Comparison of ENCODE assay signal across 8 mouse cellular contexts in genomic region chr7:15975904-15976303, GRCm38 (mm10). TPM values are rescaled to one million over a fixed set of nuclear protein-coding genes. Genes with fewer than 3 reads are reported as not detected.
DNase-seq lines count a peak whose midpoint lies in the region; ATAC-seq and TF ChIP-seq lines count a peak whose summit lies in the region.

No protein-coding gene starts in this region.

- no peak overlapping the region for H3K9ac ChIP-seq in heart, adult 2 months (ENCODE audit: low read depth, low read length)
- H3K9ac ChIP-seq in heart, embryonic 11.5 days (ENCODE audit: low read depth, low read length) = no peak overlapping the region
- no peak overlapping the region for H3K9ac ChIP-seq in limb, embryonic 11.5 days (ENCODE audit: low read length)

- peak; percentile 80 for TF ChIP-seq EP300 in heart, adult 2 months (IDR thresholded peaks at IDR 0.05; ENCODE audit: insufficient read depth, low read depth, low read length)

- intact Hi-C loops in heart, adult 2 months (cut with DNase I) = no loop called here

- no peaks in the 10 kb centered on the region for H3K79me2 ChIP-seq in heart, adult 2 months (replicated peaks; ENCODE audit: control insufficient read depth, insufficient read depth, low read length)

- POLR2A ChIA-PET in Patski (lab: Charles Lee) = interaction anchor here (1.1 kb wide), 1 partner anchor 71 kb away, joined by 4 read pairs; no protein-coding TSS in a partner anchor

- WGBS in heart, adult 2 months = 69% methylated on average over 4 of the region's 4 CpGs
- 75% methylated on average over 4 of the region's 4 CpGs for WGBS in heart, embryonic 11.5 days (ENCODE audit: insufficient replicate concordance)
- WGBS in limb, embryonic 11.5 days = 78% methylated on average over 4 of the region's 4 CpGs

- ATAC-seq in heart, embryonic 11.5 days (replicated peaks; ENCODE audit: insufficient number of reproducible peaks, low FRiP score, low TSS enrichment) = no peak
- ATAC-seq in Patski = peak; percentile 67
- ATAC-seq in limb, embryonic 11.5 days (ENCODE audit: insufficient number of reproducible peaks, low FRiP score, low TSS enrichment, low read depth) = no peak

- no peaks in the 10 kb centered on the region for H3K36me3 ChIP-seq in heart, adult 2 months (ENCODE audit: control insufficient read depth, insufficient read depth, low read length)
- peaks cover 40% of the 10 kb centered on the region for H3K36me3 ChIP-seq in heart, embryonic 11.5 days (ENCODE audit: control insufficient read depth, insufficient read depth, low read length)
- H3K36me3 ChIP-seq in limb, embryonic 11.5 days (ENCODE audit: control insufficient read depth, insufficient read depth, low read length) = peaks cover 29% of the 10 kb centered on the region

- no peak for TF ChIP-seq CTCF in heart, adult 2 months (IDR thresholded peaks at IDR 0.05)
- peak; percentile 91 for TF ChIP-seq CTCF in Patski (IDR thresholded peaks at IDR 0.05)

- DNase-seq in heart, adult 2 months = peak; percentile 63 to 70
- peak; percentile 39 for DNase-seq in A20 (ENCODE audit: low read depth, low spot score)
- no peak for DNase-seq in Patski (ENCODE audit: low read depth, low spot score)
- DNase-seq in embryo, embryonic 11 days = peak; percentile 48
- peak; percentile 35 for DNase-seq in limb, embryonic 11.5 days (ENCODE audit: low spot score)
- peak; percentile 58 for DNase-seq in skeletal muscle tissue, adult 2 months (ENCODE audit: low read depth, low spot score)
- DNase-seq in urinary bladder, adult 18-20 months (ENCODE audit: low spot score in 2 of 2) = no peak

- CTCF ChIA-PET in Patski (lab: Charles Lee) = interaction anchor here (1.5 to 5.4 kb wide), 11 partner anchors 9 to 91 kb away, joined by 3 to 36 read pairs (median 5); no protein-coding TSS in a partner anchor

- TF ChIP-seq POLR2A in heart, adult 2 months (IDR thresholded peaks at IDR 0.05; ENCODE audit: insufficient read depth, low read depth, low read length) = no peak

- H3K27me3 ChIP-seq in heart, adult 2 months (ENCODE audit: control insufficient read depth, insufficient read depth, low read length) = no peaks in the 10 kb centered on the region
- H3K27me3 ChIP-seq in heart, embryonic 11.5 days (ENCODE audit: control insufficient read depth, insufficient read depth, low read length) = no peaks in the 10 kb centered on the region
- no peaks in the 10 kb centered on the region for H3K27me3 ChIP-seq in Patski
- no peaks in the 10 kb centered on the region for H3K27me3 ChIP-seq in limb, embryonic 11.5 days (ENCODE audit: control insufficient read depth, insufficient read depth, low read length)

- no peak overlapping the region for H3K27ac ChIP-seq in heart, adult 2 months
- no peak overlapping the region for H3K27ac ChIP-seq in heart, embryonic 11.5 days (ENCODE audit: low read depth, low read length)
- no peak overlapping the region for H3K27ac ChIP-seq in limb, embryonic 11.5 days (replicated peaks; ENCODE audit: low read depth, low read length)

- no peak overlapping the region for H3K4me2 ChIP-seq in heart, embryonic 11.5 days
- no peak overlapping the region for H3K4me2 ChIP-seq in limb, embryonic 11.5 days (ENCODE audit: low read depth, severe bottlenecking)

- in situ Hi-C loops in Patski (cut with MboI; ENCODE audit: low pct_unique_long_range_greater_than_20kb) = loop anchor here (10.0 kb wide), 1 partner anchor 169 kb away; no protein-coding TSS in a partner anchor

- no peak overlapping the region for H3K4me3 ChIP-seq in heart, adult 2 months
- H3K4me3 ChIP-seq in heart, embryonic 11.5 days (ENCODE audit: low read depth, low read length) = no peak overlapping the region
- H3K4me3 ChIP-seq in limb, embryonic 11.5 days (ENCODE audit: low read depth, low read length) = no peak overlapping the region

- H3K4me1 ChIP-seq in heart, adult 2 months (ENCODE audit: control insufficient read depth, insufficient read depth, low read length) = peaks cover 5% of the 10 kb centered on the region
- peaks cover 8% of the 10 kb centered on the region for H3K4me1 ChIP-seq in heart, embryonic 11.5 days (ENCODE audit: control insufficient read depth, insufficient read depth, low read length)
- H3K4me1 ChIP-seq in limb, embryonic 11.5 days (ENCODE audit: control insufficient read depth, insufficient read depth, low read length) = no peaks in the 10 kb centered on the region

- H3K9me3 ChIP-seq in heart, embryonic 11.5 days (replicated peaks; ENCODE audit: control insufficient read depth, low read length) = no peaks in the 10 kb centered on the region
- no peaks in the 10 kb centered on the region for H3K9me3 ChIP-seq in limb, embryonic 11.5 days (ENCODE audit: control insufficient read depth, low read length)

RNA-seq across cellular contexts. Expression of gene Ehd2, which starts 8.5 kb away (rescaled TPM):
- 10 to 100 TPM; 76.8 to 91.3 TPM for total RNA-seq in heart, adult 2 months (2021)
- polyA plus RNA-seq in heart, adult 2 months (2012; rRNA removed) = 81.9 and 100 TPM in 2 replicates
- polyA plus RNA-seq in heart, embryonic 11.5 days (2014; fragmentation: Nextera tagmentation; extraction: Ambion mirVana) = 16.3 and 23.4 TPM in 2 replicates
- 63.0 TPM for polyA plus RNA-seq in Patski (2021)
- polyA plus RNA-seq in limb, embryonic 11.5 days (2014; fragmentation: Nextera tagmentation; extraction: Ambion mirVana) = 8.1 and 9.3 TPM in 2 replicates

RNA-seq across cellular contexts. Expression of gene Nop53, which starts 30.0 kb away (rescaled TPM):
- total RNA-seq in heart, adult 2 months (2021) = 100 to 1,000 TPM; 117 to 143 TPM
- 56.3 and 60.0 TPM in 2 replicates for polyA plus RNA-seq in heart, adult 2 months (2012; rRNA removed)
- polyA plus RNA-seq in heart, embryonic 11.5 days (2014; fragmentation: Nextera tagmentation; extraction: Ambion mirVana) = 130 and 137 TPM in 2 replicates
- 160 TPM for polyA plus RNA-seq in Patski (2021)
- polyA plus RNA-seq in limb, embryonic 11.5 days (2014; fragmentation: Nextera tagmentation; extraction: Ambion mirVana) = 195 and 197 TPM in 2 replicates

RNA-seq across cellular contexts. Expression of gene Selenow, which starts 53.7 kb away (rescaled TPM):
- 100 to 1,000 TPM; 170 to 195 TPM for total RNA-seq in heart, adult 2 months (2021)
- 312 and 325 TPM in 2 replicates for polyA plus RNA-seq in heart, adult 2 months (2012; rRNA removed)
- 726 and 772 TPM in 2 replicates for polyA plus RNA-seq in heart, embryonic 11.5 days (2014; fragmentation: Nextera tagmentation; extraction: Ambion mirVana)
- 96.2 TPM for polyA plus RNA-seq in Patski (2021)
- polyA plus RNA-seq in limb, embryonic 11.5 days (2014; fragmentation: Nextera tagmentation; extraction: Ambion mirVana) = 778 and 804 TPM in 2 replicates

Comparison
In these comparisons a context has a peak if more than half of its experiments do, and no peak if none do; other contexts are left out.
1. DNase-seq: peak in heart, adult 2 months (2 of 2), A20 (single experiment), embryo, embryonic 11 days (single experiment), limb, embryonic 11.5 days (single experiment) and skeletal muscle tissue, adult 2 months (single experiment); none in Patski (single experiment) and urinary bladder, adult 18-20 months (0 of 2).